Mouse (Mus musculus) liver (tissue): ENCODE results near the gene Ankrd13b.
A peak's percentile ranks its signal among the peaks of the same experiment; 100 is the strongest.
"Not testable (repeated sequence)": the region's sequence is repeated elsewhere in the genome, so short reads cannot be mapped to it uniquely, and the experiment has no call there.

Experiments
- DNase-seq: peaks from one replicate; pipeline ENCODE4 v3.0.0-alpha.2; 2020; ENCODE audit warnings: mixed read lengths

Gene Ankrd13b

GRCm38 (mm10) chr11:77489591-77490235, at the start of gene Ankrd13b:
Gene Ankrd13b (minus strand): TSS chr11:77489678.
- peak; percentile 67 for DNase-seq

GRCm38 (mm10) chr11:77532202-77532846, 42.8 kb upstream of the Ankrd13b start:
- no peak for DNase-seq

GRCm38 (mm10) chr11:77530862-77531261, 41.4 kb upstream of the Ankrd13b start:
- no peak for DNase-seq

- DNase-seq: no peak
These were observed 40.2 kb upstream of the Ankrd13b start for GRCm38 (mm10) chr11:77529644-77530043.

GRCm38 (mm10) chr11:77528420-77528819, 38.9 kb upstream of the Ankrd13b start:
- not testable (repeated sequence) for DNase-seq

- no peak for DNase-seq
These were observed 36.5 kb upstream of the Ankrd13b start for GRCm38 (mm10) chr11:77525804-77526486.

- DNase-seq: peak; percentile 59
These were observed 31.4 kb upstream of the Ankrd13b start for GRCm38 (mm10) chr11:77520601-77521529.

- DNase-seq: peak; percentile 27
These were observed 29.6 kb upstream of the Ankrd13b start, which contains the start of gene Gm10392 for GRCm38 (mm10) chr11:77519043-77519442. Gene Gm10392 (minus strand): TSS chr11:77519198.

GRCm38 (mm10) chr11:77518051-77518798, 28.7 kb upstream of the Ankrd13b start:
- DNase-seq: no peak

GRCm38 (mm10) chr11:77516553-77517425, 27.3 kb upstream of the Ankrd13b start:
- no peak for DNase-seq

- peak; percentile 19 for DNase-seq
These were observed 26.4 kb upstream of the Ankrd13b start, which contains the start of gene Trp53i13 for GRCm38 (mm10) chr11:77515637-77516552. Gene Trp53i13 (minus strand): TSS chr11:77515980.

- peak; percentile 84 for DNase-seq
These were observed 25.6 kb upstream of the Ankrd13b start, which contains the start of gene Abhd15 for GRCm38 (mm10) chr11:77514832-77515636. Gene Abhd15 (plus strand): TSS chr11:77515121.

GRCm38 (mm10) chr11:77514281-77514831, 24.9 kb upstream of the Ankrd13b start:
- peak; percentile 79 for DNase-seq

GRCm38 (mm10) chr11:77513811-77514170, 24.3 kb upstream of the Ankrd13b start:
- no peak for DNase-seq

- peak; percentile 94 for DNase-seq
These were observed 23.7 kb upstream of the Ankrd13b start for GRCm38 (mm10) chr11:77512891-77513810.

- no peak for DNase-seq
These were observed 21.9 kb upstream of the Ankrd13b start for GRCm38 (mm10) chr11:77511336-77511735.
